In the genomic region with DNA sequence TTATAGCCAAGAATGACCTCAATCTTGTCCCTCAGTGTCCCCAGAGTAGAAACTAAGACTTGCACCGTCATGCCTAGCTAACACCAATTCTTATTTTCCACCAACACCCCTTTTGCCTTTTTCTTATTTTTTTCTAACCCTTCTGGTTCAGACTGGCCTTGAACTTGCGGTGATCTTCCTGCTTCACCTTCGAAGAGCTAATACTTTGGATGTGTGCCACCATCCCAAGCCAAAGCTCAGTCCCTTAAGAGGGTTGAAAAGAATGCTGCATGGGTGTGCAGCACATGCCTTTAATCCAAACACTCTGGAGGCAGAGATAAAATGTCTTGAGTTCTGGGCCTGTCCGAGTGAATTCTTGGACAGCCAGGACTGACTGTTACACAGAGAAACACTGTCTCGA, we compare ENCODE assay signal across 11 mouse cellular contexts. TPM values are rescaled to one million over a fixed set of nuclear protein-coding genes. Genes with fewer than 3 reads are reported as not detected.
DNase-seq lines count a peak whose midpoint lies in the region; ATAC-seq and TF ChIP-seq lines count a peak whose summit lies in the region.
"Had no signal": no experiment of that assay in that cellular context is flagged by ENCODE, and none has a peak within 500 bp of the region (broad histone marks: within the 10 kb centered on the region; RNA-seq: fewer than 3 reads in every experiment).

No protein-coding gene starts in this region.

- H3K4me3 ChIP-seq in kidney, embryonic 16.5 days (ENCODE audit: low read length): no peak overlapping the region
- no peak overlapping the region for H3K4me3 ChIP-seq in spleen, adult 2 months (ENCODE audit: extremely low read depth, insufficient read depth, insufficient read length)
- no peak overlapping the region for H3K4me3 ChIP-seq in stomach, postnatal 0 days (ENCODE audit: low read depth, low read length)
- H3K4me3 ChIP-seq: limb, embryonic 12.5 days had no signal

- 68% methylated on average over 5 of the region's 5 CpGs for WGBS in kidney, embryonic 16.5 days
- WGBS in spleen, adult 2 months: 66% methylated on average over 5 of the region's 5 CpGs
- 19% methylated on average over 5 of the region's 5 CpGs for WGBS in stomach, postnatal 0 days

- TF ChIP-seq EP300 in stomach, postnatal 0 days (optimal IDR thresholded peaks at IDR 0.05): no peak

- peaks cover 59% of the 10 kb centered on the region for H3K4me1 ChIP-seq in kidney, embryonic 16.5 days (ENCODE audit: insufficient read depth, low read length)
- H3K4me1 ChIP-seq in spleen, adult 2 months (ENCODE audit: control insufficient read depth, insufficient read depth, insufficient read length): peaks cover 50% of the 10 kb centered on the region
- peaks cover 32% of the 10 kb centered on the region for H3K4me1 ChIP-seq in stomach, postnatal 0 days (replicated peaks; ENCODE audit: control insufficient read depth, insufficient read depth)

- H3K27ac ChIP-seq in kidney, embryonic 16.5 days (ENCODE audit: low read length): peak overlapping the region; percentile 48; the same call in 1 of the 2 replicates
- peak overlapping the region; percentile 56 for H3K27ac ChIP-seq in spleen, adult 2 months (ENCODE audit: insufficient read depth, low read length)
- peak overlapping the region; percentile 100 for H3K27ac ChIP-seq in stomach, postnatal 0 days (replicated peaks)
- H3K27ac ChIP-seq: limb, embryonic 12.5 days had no signal

- intact Hi-C loops in gastrocnemius, postnatal 14 days (cut with DNase I; ENCODE audit: low total_unique reads): no loop called here

- H3K9me3 ChIP-seq in kidney, embryonic 16.5 days (ENCODE audit: low read length): no peaks in the 10 kb centered on the region
- H3K9me3 ChIP-seq in stomach, postnatal 0 days (ENCODE audit: control insufficient read depth, low read length): no peaks in the 10 kb centered on the region
- H3K9me3 ChIP-seq: limb, embryonic 12.5 days had no signal

- no peaks in the 10 kb centered on the region for H3K27me3 ChIP-seq in kidney, embryonic 16.5 days (ENCODE audit: insufficient read depth, low read length)
- no peaks in the 10 kb centered on the region for H3K27me3 ChIP-seq in spleen, adult 2 months (ENCODE audit: control insufficient read depth, insufficient read depth, low read length)
- H3K27me3 ChIP-seq in stomach, postnatal 0 days (ENCODE audit: control insufficient read depth, insufficient read depth, low read length): no peaks in the 10 kb centered on the region
- H3K27me3 ChIP-seq: limb, embryonic 12.5 days had no signal

- peak overlapping the region; percentile 17; the same call in 1 of the 2 replicates for H3K9ac ChIP-seq in kidney, embryonic 16.5 days (replicated peaks; ENCODE audit: low read length)
- H3K9ac ChIP-seq in stomach, postnatal 0 days (ENCODE audit: low read length): no peak overlapping the region
- H3K9ac ChIP-seq: limb, embryonic 12.5 days had no signal

- ATAC-seq in kidney, embryonic 16.5 days (ENCODE audit: low FRiP score, low TSS enrichment): no peak
- no peak for ATAC-seq in stomach, postnatal 0 days (ENCODE audit: low FRiP score, low TSS enrichment)

- TF ChIP-seq POLR2A in spleen, adult 2 months (IDR thresholded peaks at IDR 0.05; ENCODE audit: low read depth, low read length): no peak

- H3K36me3 ChIP-seq in kidney, embryonic 16.5 days (ENCODE audit: insufficient read depth, low read length): peaks cover 67% of the 10 kb centered on the region
- peaks cover 33% of the 10 kb centered on the region for H3K36me3 ChIP-seq in spleen, adult 2 months (ENCODE audit: control insufficient read depth, insufficient read depth, low read length)
- peaks cover 37% of the 10 kb centered on the region for H3K36me3 ChIP-seq in stomach, postnatal 0 days (ENCODE audit: control insufficient read depth, insufficient read depth, low read length)

- peak; percentile 2 for DNase-seq in gastrocnemius, postnatal 14 days
- DNase-seq in gastrocnemius, postnatal 10 days: no peak
- DNase-seq in kidney, adult 8-10 months: no peak
- no peak for DNase-seq in spleen, adult 2 months (ENCODE audit: low read depth in 1 of 2, low spot score in 2 of 2)
- no peak for DNase-seq in spleen, postnatal 14 days (ENCODE audit: low spot score in 2 of 2)
- no peak for DNase-seq in stomach, postnatal 0 days (ENCODE audit: low spot score)
- DNase-seq in ovary, postnatal 14 days (ENCODE audit: low spot score): no peak
- DNase-seq: cerebellum, postnatal 14 days; kidney, adult 9 months had no signal

- TF ChIP-seq CTCF in spleen, adult 2 months (IDR thresholded peaks at IDR 0.05; ENCODE audit: extremely low read depth, insufficient read depth, insufficient read length, insufficient replicate concordance): no peak
- no peak for TF ChIP-seq CTCF in stomach, postnatal 0 days (IDR thresholded peaks at IDR 0.05; ENCODE audit: low read depth)

- H3K4me2 ChIP-seq in kidney, embryonic 16.5 days (replicated peaks; ENCODE audit: low read depth, low read length): no peak overlapping the region
- no peak overlapping the region; the same call in 1 of the 2 replicates for H3K4me2 ChIP-seq in stomach, postnatal 0 days (replicated peaks; ENCODE audit: low read depth)
- H3K4me2 ChIP-seq: limb, embryonic 12.5 days had no signal

RNA-seq across cellular contexts. Expression of a gene that starts 8.9 kb away (rescaled TPM):
- 10 to 100 TPM; 20.1 to 23.1 TPM for total RNA-seq in gastrocnemius, postnatal 14 days (2021)
- total RNA-seq in gastrocnemius, postnatal 10 days (2021): 10 to 100 TPM; 26.1 to 29.7 TPM
- polyA plus RNA-seq in kidney, embryonic 16.5 days (2015; fragmentation: Nextera tagmentation; extraction: Ambion mirVana): 22.2 and 26.0 TPM in 2 replicates
- polyA plus RNA-seq in spleen, adult 2 months (2012; rRNA removed): 47.1 and 58.4 TPM in 2 replicates
- polyA plus RNA-seq in stomach, postnatal 0 days (2015; fragmentation: Nextera tagmentation; extraction: Ambion mirVana): 15.1 and 16.4 TPM in 2 replicates

Comparison
In these comparisons a context has a peak if more than half of its experiments do, and no peak if none do; other contexts are left out.
1. H3K27ac ChIP-seq: peak in every context shown above with its lines; median percentile 100 in stomach, postnatal 0 days; 56 in spleen, adult 2 months; 48 in kidney, embryonic 16.5 days.